Mouse (Mus musculus) brain, embryonic 14.5 days (tissue): Measurements from ENCODE around the gene Yme1l1. TPM values are rescaled to one million over a fixed set of nuclear protein-coding genes. Genes with fewer than 3 reads are reported as not detected.
A peak's percentile ranks its signal among the peaks of the same experiment; 100 is the strongest.

Experiments used
- DNase-seq: peaks from one replicate; pipeline ENCODE4 v3.0.0-alpha.2; 2011; ENCODE audit warnings: low read depth
- CTCF ChIP-seq: fragments of 200-500 bp; IDR thresholded peaks from 2 replicates; pipeline ENCODE4 v1.5.1; 2012; ENCODE audit warnings: inconsistent platforms, mild to moderate bottlenecking, moderate library complexity, borderline replicate concordance; ENCODE audit not compliant: insufficient read depth, insufficient read length; ENCODE audit errors: extremely low read depth
- POLR2A ChIP-seq: fragments of 200-500 bp; IDR thresholded peaks from 2 replicates; pipeline ENCODE4 v1.6.1; 2012; ENCODE audit warnings: mild to moderate bottlenecking, inconsistent platforms, borderline replicate concordance; ENCODE audit not compliant: poor library complexity, insufficient read depth, insufficient read length, severe bottlenecking; ENCODE audit errors: extremely low read depth
- polyA plus RNA-seq: library from polyadenylated mRNA; depleted of rRNA; stranded (reverse); fragments of >200 nt; gene quantifications from 2 replicates; pipeline ENCODE4 v1.2.3, GENCODE M21; 2012; rRNA removed

The Yme1l1 gene
- polyA plus RNA-seq, 1 experiment = 39.7 TPM

DNA sequence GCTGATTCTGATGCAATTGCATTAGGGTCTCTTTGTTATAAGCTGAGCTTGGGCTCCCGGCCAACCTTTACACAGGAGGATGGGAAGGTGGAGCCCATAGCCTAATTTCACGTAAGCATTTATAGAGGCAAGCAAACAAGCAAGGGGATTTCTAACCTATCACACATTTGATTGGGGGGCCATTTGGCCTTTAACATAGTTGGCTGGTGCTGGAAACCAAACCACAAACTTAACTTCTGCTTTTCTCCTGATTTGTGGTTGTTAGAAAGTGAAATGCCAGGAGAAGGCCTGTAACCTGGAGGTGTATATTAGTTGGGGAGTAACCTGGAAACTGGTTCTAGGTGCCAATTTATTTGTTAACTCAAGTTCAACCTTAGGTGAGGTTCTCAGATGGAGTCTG, 72.3 kb downstream of the Yme1l1 start:
- no peak for TF ChIP-seq POLR2A
- no peak for TF ChIP-seq CTCF
- DNase-seq = no peak

DNA sequence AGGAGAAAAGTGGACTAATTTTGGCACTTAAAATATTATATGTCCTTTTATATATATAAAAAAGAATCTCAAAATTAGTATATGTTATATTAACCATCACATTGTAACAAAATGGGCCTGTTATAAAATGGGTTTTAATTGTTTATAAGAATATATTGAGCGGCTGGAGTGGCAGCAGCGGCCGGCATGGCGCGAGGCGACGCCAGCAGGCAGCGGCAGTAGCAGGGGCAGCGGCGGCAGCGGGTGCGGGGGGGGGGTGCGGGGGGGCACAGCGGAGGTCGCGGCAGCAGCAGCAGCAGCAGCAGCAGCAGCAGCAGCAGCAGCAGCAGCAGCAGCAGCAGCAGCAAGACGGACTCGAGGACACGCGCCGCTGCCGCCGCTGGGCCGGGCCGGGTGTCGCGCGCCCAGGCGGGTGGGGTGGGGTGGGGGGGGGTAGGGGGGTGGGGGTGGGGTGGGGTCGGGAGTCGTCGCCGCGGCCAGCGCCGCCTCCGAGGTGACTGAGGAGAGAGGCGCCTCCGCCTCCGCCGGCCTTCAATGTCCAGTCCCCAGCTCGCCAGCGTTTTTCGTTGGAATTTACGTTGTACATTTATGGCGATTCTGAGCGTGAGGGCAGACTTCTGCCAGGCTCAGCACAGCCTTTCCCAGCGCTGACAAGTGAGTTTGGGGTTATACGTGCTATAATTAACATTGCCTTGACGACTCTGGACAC, 78.0 kb downstream of the Yme1l1 start:
- TF ChIP-seq POLR2A (no peak), CTCF (no peak)
- peak; percentile 55 for DNase-seq

Other genes with a start within 250 kb of the Yme1l1 start
- gene Abi1, start 116.1 kb upstream of the Yme1l1 start, polyA plus RNA-seq = 86.0 and 108 TPM in 2 replicates
- 26.2 and 36.2 TPM in 2 replicates for gene Acbd5, start 88.2 kb upstream of the Yme1l1 start, polyA plus RNA-seq
- gene Mastl, start 345 bp upstream of the Yme1l1 start, polyA plus RNA-seq = 2.3 and 2.6 TPM in 2 replicates
- 0.04 and 0.11 TPM in 2 replicates for gene 4931423N10Rik, start 51.1 kb downstream of the Yme1l1 start, polyA plus RNA-seq
- gene Nxph2, start 164.9 kb downstream of the Yme1l1 start, polyA plus RNA-seq = 1.4 TPM in 2 replicates